Mouse (Mus musculus) cerebellum, adult 18-20 months (tissue): ENCODE measurements at regions not wholly inside any gene's neighbourhood (a gene's known extent, or its start where the extent isn't known, plus 50 kb on each side); places are given as distances from the start of the nearest gene placed in this dataset.

Experiments used
- DNase-seq, 2 experiments: peaks; one replicate each; pipeline ENCODE4 v3.0.0; 2021

DNA sequence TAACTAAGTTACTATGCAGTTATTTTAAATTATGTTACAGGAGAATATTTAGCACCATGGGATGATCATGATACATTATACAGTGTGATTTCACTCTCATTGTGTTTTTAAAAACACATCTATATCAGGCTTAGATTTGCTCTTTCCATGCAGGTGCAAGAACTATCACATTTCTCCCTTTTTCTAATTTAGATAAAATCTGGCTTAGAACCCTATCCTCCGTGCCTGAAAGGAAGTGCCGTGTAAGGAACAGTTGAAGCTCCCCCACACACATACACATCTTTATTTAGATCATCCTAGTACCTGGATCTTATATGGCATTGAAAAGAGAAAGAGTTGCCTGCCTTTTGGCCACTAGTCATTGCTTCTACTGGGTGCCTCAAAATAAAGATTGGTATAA lies 925.0 kb upstream of the Gm7489 start:
- no peak for DNase-seq

DNA sequence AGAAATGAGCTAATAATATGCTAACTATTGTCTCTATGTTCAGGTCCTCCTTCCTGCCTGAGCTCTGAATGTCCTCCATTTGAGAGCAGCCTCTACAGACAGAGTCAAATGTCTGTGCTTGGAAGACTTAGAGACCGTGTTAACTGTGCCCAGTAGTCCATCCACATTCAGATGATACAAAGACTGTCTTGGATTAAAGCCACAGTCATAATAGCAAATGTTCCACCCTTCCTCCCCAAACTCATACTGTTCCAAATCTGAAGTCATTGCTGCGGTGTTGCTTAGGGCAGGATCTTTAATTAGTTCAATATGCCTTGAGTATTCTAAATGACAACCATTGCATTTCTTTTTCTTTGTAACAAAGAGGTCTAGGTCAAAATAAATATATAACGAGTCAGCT lies 923.2 kb upstream of the Gm7489 start:
- no peak for DNase-seq

DNA sequence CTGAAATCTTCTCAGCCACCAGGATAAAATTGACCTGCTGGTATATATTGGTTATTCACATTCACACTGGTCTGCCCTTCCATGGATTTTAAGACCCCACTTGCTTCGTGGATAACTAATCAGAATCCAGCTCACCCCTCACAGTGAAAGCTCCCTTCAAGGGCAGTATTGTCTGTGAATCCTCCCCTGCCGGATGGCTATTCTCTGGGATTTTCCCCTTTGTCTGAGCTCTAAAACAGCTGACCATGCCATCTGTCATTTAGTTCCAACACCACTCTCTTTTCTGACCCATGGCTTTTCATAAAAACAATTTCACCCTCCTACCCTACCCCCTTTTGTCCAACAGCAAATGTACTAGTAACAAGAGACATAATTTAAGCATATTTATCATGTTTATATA lies 920.8 kb upstream of the Gm7489 start:
- no peak for DNase-seq

GRCm38 (mm10) chr15:52964403-52964802 lies 920.3 kb upstream of the Gm7489 start:
- DNase-seq, result no peak

- no peak for DNase-seq
These were observed 916.9 kb upstream of the Gm7489 start for GRCm38 (mm10) chr15:52967801-52968235.

GRCm38 (mm10) chr15:52982821-52983220 lies 901.9 kb upstream of the Gm7489 start:
- DNase-seq, result no peak

- DNase-seq, result no peak
These were observed 894.1 kb upstream of the Gm7489 start for GRCm38 (mm10) chr15:52990580-52990979.

GRCm38 (mm10) chr15:52994351-52994750 lies 890.4 kb upstream of the Gm7489 start:
- DNase-seq, result no peak

DNA sequence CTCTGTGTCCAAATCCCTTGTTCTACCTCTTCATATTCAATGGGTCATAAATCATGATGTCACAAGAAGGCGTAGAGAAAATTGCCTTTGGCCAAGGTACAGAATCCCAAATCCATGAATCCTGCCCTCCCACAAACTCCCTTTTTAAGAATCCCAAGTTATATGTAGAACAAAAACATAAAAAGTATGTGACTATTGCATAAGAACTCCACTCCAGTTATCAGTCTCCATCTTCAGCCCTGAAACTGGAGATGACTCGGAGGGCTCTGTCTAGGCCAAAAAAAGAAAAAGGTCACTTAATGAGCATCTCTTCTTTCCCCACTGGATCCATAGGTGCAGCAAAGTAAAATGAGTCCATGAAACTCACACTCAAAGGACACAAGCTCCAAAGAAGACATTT lies 885.5 kb upstream of the Gm7489 start:
- no peak for DNase-seq

DNA sequence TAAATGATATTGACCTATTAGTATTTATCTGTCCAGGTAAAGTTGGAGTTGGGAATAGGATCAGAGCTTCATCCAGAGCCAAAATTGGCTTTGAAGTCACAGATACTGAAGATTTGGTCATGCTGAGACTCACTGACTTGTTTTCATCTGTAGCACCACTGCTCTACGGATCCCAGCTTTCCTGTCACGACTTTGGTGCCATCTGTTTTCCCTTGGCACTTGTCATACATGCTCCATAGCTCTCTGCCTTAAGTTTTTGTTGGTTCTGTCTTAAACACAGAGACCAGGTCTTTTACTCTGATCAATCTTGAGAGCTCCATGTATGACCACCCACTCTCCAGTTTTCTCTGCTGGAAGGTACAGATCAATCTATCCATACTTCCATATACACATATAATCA lies 884.9 kb upstream of the Gm7489 start:
- no peak for DNase-seq

GRCm38 (mm10) chr15:53001429-53001828 lies 883.3 kb upstream of the Gm7489 start:
- no peak for DNase-seq

DNA sequence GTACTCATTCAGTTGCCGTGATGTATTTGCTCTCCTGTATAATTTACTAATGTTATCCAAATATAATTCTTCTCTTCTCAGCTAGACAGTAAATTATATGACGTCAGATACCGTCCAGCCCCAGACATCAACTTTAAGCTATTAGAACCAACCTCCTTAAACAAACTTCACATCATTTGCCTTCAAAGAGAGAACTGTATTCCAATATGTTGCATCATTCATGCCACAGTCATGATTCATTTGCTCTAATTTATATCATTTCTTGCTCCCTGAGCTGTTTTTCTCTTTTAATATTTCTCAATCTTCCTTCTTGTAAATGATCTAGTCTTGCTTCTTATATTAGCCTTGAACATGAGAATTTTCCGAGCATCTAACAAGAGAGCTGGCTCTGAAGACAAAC lies 882.7 kb upstream of the Gm7489 start:
- no peak for DNase-seq

GRCm38 (mm10) chr15:53004078-53004477 lies 880.6 kb upstream of the Gm7489 start:
- no peak for DNase-seq

DNA sequence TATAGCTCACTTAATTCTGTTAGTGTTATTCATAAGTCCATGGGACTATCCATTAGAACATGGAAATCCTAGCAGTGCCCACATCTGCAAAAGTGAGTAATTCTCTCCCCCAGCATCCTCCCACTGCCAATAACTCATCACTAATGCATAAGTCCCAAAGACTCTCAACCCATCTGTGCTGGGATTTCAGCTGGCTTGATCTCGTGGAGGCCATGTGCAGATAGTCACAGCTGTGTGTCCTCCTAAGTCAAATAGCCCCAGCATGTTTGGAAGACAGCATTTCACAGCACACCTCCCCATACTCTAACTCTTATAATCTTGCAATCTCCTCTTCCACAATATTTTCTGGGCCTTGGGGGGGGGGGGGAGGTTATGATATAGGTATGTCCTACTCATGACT lies 877.9 kb upstream of the Gm7489 start:
- no peak for DNase-seq

DNA sequence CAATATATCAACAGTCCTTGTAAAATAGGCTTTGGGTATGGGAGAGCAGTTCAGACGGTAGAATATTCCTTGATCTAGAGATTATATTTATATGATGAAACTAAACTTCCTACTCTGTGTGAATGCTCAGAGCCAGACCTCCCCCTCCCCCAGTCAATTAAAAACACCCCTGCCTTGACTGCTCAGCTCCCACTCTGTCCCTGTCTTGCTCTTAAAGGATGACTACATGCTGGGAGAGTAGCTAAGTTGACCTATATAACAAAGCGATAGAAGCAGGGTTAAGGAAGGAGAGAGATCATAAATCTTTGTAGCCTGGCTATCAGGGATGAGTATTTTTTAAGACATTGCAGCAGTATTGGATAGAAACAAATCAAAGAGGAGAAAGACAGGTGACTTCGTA lies 875.4 kb upstream of the Gm7489 start:
- no peak for DNase-seq
